Mouse (Mus musculus) heart, embryonic 15.5 days (tissue): ENCODE data around the gene Fank1. TPM values are rescaled to one million over a fixed set of nuclear protein-coding genes. Genes with fewer than 3 reads are reported as not detected.

Experiments
- ATAC-seq: fragments of 200-750 bp; cut with Nextera tagmentation; replicated peaks from 2 replicates; pipeline ENCODE4 v1.8.0; 2017; ENCODE audit warnings: low read depth, moderate TSS enrichment; ENCODE audit not compliant: insufficient number of reproducible peaks, insufficient read depth, low FRiP score
- H3K27ac ChIP-seq: fragments of 300-500 bp; sonication (generic); 2 replicates; pipeline ENCODE4 v1.5.1; 2015; ENCODE audit warnings: mild to moderate bottlenecking, inconsistent platforms
- H3K27me3 ChIP-seq: fragments of 300-500 bp; sonication (generic); 2 replicates; pipeline ENCODE4 v1.6.1; 2015; ENCODE audit warnings: inconsistent platforms
- H3K36me3 ChIP-seq: fragments of 300-500 bp; sonication (generic); 2 replicates; pipeline ENCODE4 v1.6.1; 2015; ENCODE audit warnings: mild to moderate bottlenecking, inconsistent platforms
- H3K4me1 ChIP-seq: fragments of 300-500 bp; sonication (generic); replicated peaks from 2 replicates; pipeline ENCODE4 v1.6.1; 2015; ENCODE audit warnings: inconsistent platforms
- H3K4me2 ChIP-seq: fragments of 300-500 bp; sonication (generic); 2 replicates; pipeline ENCODE4 v1.6.1; 2015; ENCODE audit warnings: inconsistent platforms, mild to moderate bottlenecking, moderate library complexity
- H3K4me3 ChIP-seq: fragments of 300-500 bp; sonication (generic); 2 replicates; pipeline ENCODE4 v1.5.1; 2015; ENCODE audit warnings: mild to moderate bottlenecking, inconsistent platforms
- H3K9ac ChIP-seq: fragments of 300-500 bp; sonication (generic); 2 replicates; pipeline ENCODE4 v1.6.1; 2015; ENCODE audit warnings: mild to moderate bottlenecking, inconsistent platforms
- H3K9me3 ChIP-seq: fragments of 300-500 bp; sonication (generic); replicated peaks from 2 replicates; pipeline ENCODE4 v1.6.1; 2016; ENCODE audit warnings: inconsistent platforms
- WGBS: fragments of 180-500 bp; shearing (Covaris S2); methylation state at CpG from one replicate; pipeline ENCODE4 v1.1.7; 2015; ENCODE audit warnings: mixed read lengths; 5-methylcytosine and 5-hydroxymethylcytosine counted together
- polyA plus RNA-seq: library from polyadenylated mRNA; unstranded; fragments of >200 nt; fragmentation: Nextera tagmentation; extraction: Ambion mirVana; gene quantifications from 2 replicates; pipeline ENCODE4 v1.2.1, GENCODE M21; 2015

Fank1 gene
- polyA plus RNA-seq, 1 experiment from 2014 or later: 0.18 TPM

- Histone ChIP-seq H3K4me3 (no peak overlapping the region), H3K4me2 (no peak overlapping the region), H3K27me3 (no peaks in the 10 kb centered on the region), H3K9ac (no peak overlapping the region), H3K27ac (no peak overlapping the region), H3K36me3 (no peaks in the 10 kb centered on the region), H3K9me3 (no peaks in the 10 kb centered on the region), H3K4me1 (peaks cover 4% of the 10 kb centered on the region)
- no peak for ATAC-seq
- 59% methylated on average over 7 of the region's 7 CpGs for WGBS
These were observed 52.9 kb downstream of the Fank1 start for GRCm38 (mm10) chr7:133829579-133829978.

GRCm38 (mm10) chr7:133839546-133839945 lies 62.9 kb downstream of the Fank1 start:
- H3K27ac ChIP-seq: no peak overlapping the region
- H3K9ac ChIP-seq: no peak overlapping the region
- no peaks in the 10 kb centered on the region for H3K9me3 ChIP-seq
- H3K4me1 ChIP-seq: no peaks in the 10 kb centered on the region
- H3K4me3 ChIP-seq: no peak overlapping the region
- H3K4me2 ChIP-seq: no peak overlapping the region
- H3K27me3 ChIP-seq: no peaks in the 10 kb centered on the region
- 53% methylated on average over 4 of the region's 4 CpGs for whole genome bisulfite sequencing
- no peaks in the 10 kb centered on the region for H3K36me3 ChIP-seq
- ATAC-seq: no peak

- Histone ChIP-seq H3K36me3 (no peaks in the 10 kb centered on the region), H3K27ac (no peak overlapping the region)
- ATAC-seq: no peak
These were observed 65.4 kb downstream of the Fank1 start for GRCm38 (mm10) chr7:133842079-133842478.

GRCm38 (mm10) chr7:133847175-133847574 lies 70.5 kb downstream of the Fank1 start:
- Histone ChIP-seq H3K9me3 (no peaks in the 10 kb centered on the region), H3K27me3 (no peaks in the 10 kb centered on the region), H3K4me3 (no peak overlapping the region), H3K9ac (no peak overlapping the region), H3K27ac (no peak overlapping the region), H3K36me3 (no peaks in the 10 kb centered on the region), H3K4me1 (peaks cover 10% of the 10 kb centered on the region), H3K4me2 (no peak overlapping the region)
- WGBS: 30% methylated on average over 1 of the region's 1 CpGs
- ATAC-seq: no peak

More at GRCm38 (mm10) chr7:133842079-133842478, 65.4 kb downstream of the Fank1 start:
- no peaks in the 10 kb centered on the region for H3K27me3 ChIP-seq
- WGBS: 68% methylated on average over 6 of the region's 6 CpGs
- H3K9me3 ChIP-seq: no peaks in the 10 kb centered on the region
- no peak overlapping the region for H3K9ac ChIP-seq
- no peak overlapping the region for H3K4me2 ChIP-seq
- H3K4me3 ChIP-seq: no peak overlapping the region
- H3K4me1 ChIP-seq: no peaks in the 10 kb centered on the region

GRCm38 (mm10) chr7:133848180-133848579 lies 71.5 kb downstream of the Fank1 start:
- no peaks in the 10 kb centered on the region for H3K36me3 ChIP-seq
- peak; percentile 58 for ATAC-seq
- H3K4me3 ChIP-seq: no peak overlapping the region
- H3K4me1 ChIP-seq: peaks cover 10% of the 10 kb centered on the region
- no peak overlapping the region for H3K27ac ChIP-seq
- WGBS: 31% methylated on average over 2 of the region's 2 CpGs
- no peak overlapping the region for H3K4me2 ChIP-seq
- H3K27me3 ChIP-seq: no peaks in the 10 kb centered on the region
- no peak overlapping the region for H3K9ac ChIP-seq
- no peaks in the 10 kb centered on the region for H3K9me3 ChIP-seq

GRCm38 (mm10) chr7:133850735-133851134 lies 74.1 kb downstream of the Fank1 start:
- Histone ChIP-seq H3K27ac (no peak overlapping the region), H3K36me3 (no peaks in the 10 kb centered on the region), H3K4me2 (no peak overlapping the region), H3K4me1 (peaks cover 10% of the 10 kb centered on the region), H3K9me3 (no peaks in the 10 kb centered on the region), H3K4me3 (no peak overlapping the region), H3K27me3 (no peaks in the 10 kb centered on the region), H3K9ac (no peak overlapping the region)
- no peak for ATAC-seq

GRCm38 (mm10) chr7:133856278-133856677 lies 79.6 kb downstream of the Fank1 start:
- H3K36me3 ChIP-seq: no peaks in the 10 kb centered on the region
- H3K4me2 ChIP-seq: no peak overlapping the region
- no peak overlapping the region for H3K9ac ChIP-seq
- H3K27me3 ChIP-seq: no peaks in the 10 kb centered on the region
- 10% methylated on average over 3 of the region's 3 CpGs for WGBS
- no peak overlapping the region for H3K27ac ChIP-seq
- H3K9me3 ChIP-seq: no peaks in the 10 kb centered on the region
- no peak; the same call in 1 of the 2 replicates for ATAC-seq
- no peaks in the 10 kb centered on the region for H3K4me1 ChIP-seq
- no peak overlapping the region for H3K4me3 ChIP-seq

GRCm38 (mm10) chr7:133858506-133858905 lies 81.8 kb downstream of the Fank1 start:
- Histone ChIP-seq H3K36me3 (no peaks in the 10 kb centered on the region), H3K4me1 (no peaks in the 10 kb centered on the region), H3K27ac (no peak overlapping the region), H3K4me2 (no peak overlapping the region), H3K4me3 (no peak overlapping the region), H3K27me3 (no peaks in the 10 kb centered on the region), H3K9ac (no peak overlapping the region), H3K9me3 (no peaks in the 10 kb centered on the region)
- ATAC-seq: no peak
- 72% methylated on average over 3 of the region's 3 CpGs for WGBS

GRCm38 (mm10) chr7:133859548-133859947 lies 82.9 kb downstream of the Fank1 start:
- H3K4me2 ChIP-seq: no peak overlapping the region
- H3K27me3 ChIP-seq: no peaks in the 10 kb centered on the region
- 74% methylated on average over 4 of the region's 4 CpGs for WGBS
- no peak overlapping the region for H3K4me3 ChIP-seq
- no peaks in the 10 kb centered on the region for H3K9me3 ChIP-seq
- no peaks in the 10 kb centered on the region for H3K36me3 ChIP-seq
- no peak overlapping the region for H3K27ac ChIP-seq
- H3K9ac ChIP-seq: no peak overlapping the region
- no peak for ATAC-seq
- no peaks in the 10 kb centered on the region for H3K4me1 ChIP-seq

- no peak overlapping the region for H3K27ac ChIP-seq
- H3K27me3 ChIP-seq: no peaks in the 10 kb centered on the region
- H3K4me1 ChIP-seq: no peaks in the 10 kb centered on the region
- no peak overlapping the region for H3K4me3 ChIP-seq
- ATAC-seq: no peak
- H3K9ac ChIP-seq: no peak overlapping the region
- H3K4me2 ChIP-seq: no peak overlapping the region
- H3K36me3 ChIP-seq: no peaks in the 10 kb centered on the region
- no peaks in the 10 kb centered on the region for H3K9me3 ChIP-seq
- WGBS: 86% methylated on average over 6 of the region's 6 CpGs
These were observed 85.6 kb downstream of the Fank1 start for GRCm38 (mm10) chr7:133862233-133862632.

- H3K27ac ChIP-seq: no peak overlapping the region
- no peak for ATAC-seq
- 87% methylated on average over 5 of the region's 5 CpGs for WGBS
These were observed 86.1 kb downstream of the Fank1 start for GRCm38 (mm10) chr7:133862723-133863122.

GRCm38 (mm10) chr7:133863151-133863550 lies 86.5 kb downstream of the Fank1 start:
- Histone ChIP-seq H3K9ac (no peak overlapping the region), H3K27ac (no peak overlapping the region), H3K36me3 (no peaks in the 10 kb centered on the region), H3K27me3 (no peaks in the 10 kb centered on the region), H3K9me3 (no peaks in the 10 kb centered on the region), H3K4me3 (no peak overlapping the region), H3K4me1 (no peaks in the 10 kb centered on the region), H3K4me2 (no peak overlapping the region)
- WGBS: 72% methylated on average over 3 of the region's 3 CpGs
- no peak for ATAC-seq

More at GRCm38 (mm10) chr7:133862723-133863122, 86.1 kb downstream of the Fank1 start:
- Histone ChIP-seq H3K4me1 (no peaks in the 10 kb centered on the region), H3K4me3 (no peak overlapping the region), H3K9ac (no peak overlapping the region), H3K36me3 (no peaks in the 10 kb centered on the region), H3K9me3 (no peaks in the 10 kb centered on the region), H3K27me3 (no peaks in the 10 kb centered on the region), H3K4me2 (no peak overlapping the region)
